8 mouse cellular contexts compared by ENCODE assay signal in the genomic region with DNA sequence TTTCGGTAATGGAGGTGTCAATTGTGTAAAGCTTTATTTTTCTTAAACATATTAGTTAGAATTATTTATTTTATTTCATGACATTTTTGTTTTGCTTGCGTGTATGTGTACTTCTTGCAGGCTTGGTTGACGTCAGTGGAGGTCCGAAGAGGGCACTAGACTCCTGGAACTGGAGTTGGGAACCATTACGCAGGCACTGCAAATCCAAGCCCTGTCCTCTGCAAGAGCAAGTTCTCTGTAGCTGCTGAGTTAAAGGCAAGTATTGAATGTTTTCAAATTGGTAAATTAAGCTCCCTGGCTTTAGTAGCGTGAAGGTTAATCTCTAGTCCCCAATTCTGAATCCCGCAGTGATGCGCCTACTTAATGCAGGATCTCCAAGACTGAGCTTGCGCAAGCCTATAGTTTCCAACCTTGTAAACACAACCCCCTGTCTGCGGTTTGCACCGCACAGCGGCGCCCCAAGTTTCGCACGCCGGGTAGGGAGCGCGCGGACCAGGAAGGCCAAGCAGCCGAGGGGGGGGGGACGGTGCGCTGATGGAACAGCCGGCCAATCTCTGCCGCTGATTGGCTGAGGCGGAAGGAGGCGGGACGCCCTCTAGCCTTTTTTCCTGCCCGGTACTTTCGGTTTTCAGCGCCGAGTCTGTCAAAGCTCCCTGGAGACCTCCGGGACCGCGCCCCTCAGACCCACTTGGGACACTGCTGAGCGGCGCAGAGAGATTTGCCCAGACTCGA. TPM values are rescaled to one million over a fixed set of nuclear protein-coding genes. Genes with fewer than 3 reads are reported as not detected.
A peak's percentile ranks its signal among the peaks of the same experiment; 100 is the strongest.
DNase-seq lines count a peak whose midpoint lies in the region; ATAC-seq and TF ChIP-seq lines count a peak whose summit lies in the region.

A gene (plus strand): TSS at position 581 of the 732 bp plus-strand sequence.

- DNase-seq in gastrocnemius, postnatal 10 days, result peak; percentile 84
- DNase-seq in induced T-regulatory cell, adult 2 months (ENCODE audit: low read depth), result peak; percentile 98
- peak; percentile 40 to 77 for DNase-seq in left cerebral cortex, adult 9 months (ENCODE audit: low spot score in 2 of 2)
- peak; percentile 75 for DNase-seq in right cerebral cortex, postnatal 14 days
- peak; percentile 78 to 85 for DNase-seq in urinary bladder, postnatal 36 days (ENCODE audit: low spot score in 2 of 2)

- no peak for TF ChIP-seq CTCF in cortical plate, adult 2 months (IDR thresholded peaks at IDR 0.05; ENCODE audit: extremely low read depth, insufficient read depth, low read length)

- peak within 1 kb of the TSS; percentile 77 for H3K4me3 ChIP-seq in cortical plate, adult 2 months (ENCODE audit: insufficient read depth, low read length)

- peaks cover 1% of the 10 kb centered on the region; the same call in 1 of the 2 replicates for H3K4me1 ChIP-seq in cortical plate, adult 2 months (ENCODE audit: control insufficient read depth, insufficient read depth, low read length)

- peak; percentile 78 for ATAC-seq in activated CD4-positive, CD25-positive, alpha-beta regulatory T cell, adult 4 months
- peak; percentile 99 for ATAC-seq in megakaryocyte progenitor cell, adult 5-6 weeks (replicated peaks; ENCODE audit: poor library complexity)

- H3K27ac ChIP-seq in cortical plate, adult 2 months (ENCODE audit: insufficient read depth, low read length), result peak within 1 kb of the TSS; percentile 94; the same call in 1 of the 2 replicates

- TF ChIP-seq POLR2A in cortical plate, adult 2 months (IDR thresholded peaks at IDR 0.05; ENCODE audit: extremely low read depth, insufficient read depth, low read length), result peak; percentile 29; the same call in 1 of the 2 replicates

RNA-seq across cellular contexts. Expression of the gene that starts here (rescaled TPM):
- polyA plus RNA-seq in activated CD4-positive, CD25-positive, alpha-beta regulatory T cell, adult 4 months (2017; shearing (Covaris generic)), result 100 to 1,000 TPM; 697 to 904 TPM
- polyA plus RNA-seq in cortical plate, adult 2 months (2012; rRNA removed), result 16.0 and 18.1 TPM in 2 replicates
- 10 to 100 TPM; 12.5 to 15.4 TPM for total RNA-seq in gastrocnemius, postnatal 10 days (2021)
- 55.9 and 59.4 TPM in 2 replicates for total RNA-seq in megakaryocyte progenitor cell, adult 5-6 weeks (2015)
- 46.5 and 56.9 TPM in 2 replicates for total RNA-seq in megakaryocyte progenitor cell, adult 5-6 weeks (2017)

Comparison
In these comparisons a context has a peak if more than half of its experiments do, and no peak if none do; other contexts are left out.
1. Peak in every context shown above with its lines: DNase-seq, ATAC-seq, H3K4me3 ChIP-seq and H3K27ac ChIP-seq.
2. RNA of the gene that starts here (polyA plus RNA-seq): 697 to 904 TPM in activated CD4-positive, CD25-positive, alpha-beta regulatory T cell, adult 4 months; 16.0 to 18.1 TPM in cortical plate, adult 2 months; every median in the first group is over 10 times any median in the second.